Mouse (Mus musculus): Measurements from ENCODE around the gene Crocc2.

GRCm38 (mm10) chr1:93220776-93221175 lies 52.3 kb downstream of the Crocc2 start:
- no peak for TF ChIP-seq CTCF (IDR thresholded peaks at IDR 0.05; ENCODE audit: low read depth)
- no peak for TF ChIP-seq EP300 (IDR thresholded peaks at IDR 0.05; ENCODE audit: low read depth)
